Mouse (Mus musculus) liver, postnatal 0 days (tissue): ENCODE measurements around the gene Atl3. TPM values are rescaled to one million over a fixed set of nuclear protein-coding genes. Genes with fewer than 3 reads are reported as not detected.
"Not testable (repeated sequence)": the region's sequence is repeated elsewhere in the genome, so short reads cannot be mapped to it uniquely, and the experiment has no call there.

Source experiments
- ATAC-seq: fragments of 200-750 bp; cut with Nextera tagmentation; 2 replicates; pipeline ENCODE4 v1.8.0; 2017; ENCODE audit warnings: mild to moderate bottlenecking, moderate library complexity
- DNase-seq: peaks from one replicate; pipeline ENCODE4 v3.0.0-alpha.2; 2016
- H3K27ac ChIP-seq: fragments of 300-500 bp; sonication (generic); 2 replicates; pipeline ENCODE4 v1.5.1; 2014; ENCODE audit warnings: antibody characterized with exemption, moderate library complexity, mild to moderate bottlenecking, low read depth
- H3K27me3 ChIP-seq: fragments of 300-500 bp; sonication (generic); 2 replicates; pipeline ENCODE4 v1.6.1; 2014; ENCODE audit warnings: low read length, control low read depth, mixed read lengths; ENCODE audit not compliant: insufficient read depth
- H3K36me3 ChIP-seq: fragments of 300-500 bp; sonication (generic); replicated peaks from 2 replicates; pipeline ENCODE4 v1.6.1; 2014; ENCODE audit warnings: mild to moderate bottlenecking, control low read depth, low read length, moderate library complexity, mixed read lengths; ENCODE audit not compliant: insufficient read depth
- H3K4me1 ChIP-seq: fragments of 300-500 bp; sonication (generic); 2 replicates; pipeline ENCODE4 v1.6.1; 2014; ENCODE audit warnings: antibody characterized with exemption, mild to moderate bottlenecking, control low read depth; ENCODE audit not compliant: insufficient read depth
- H3K4me2 ChIP-seq: fragments of 300-500 bp; sonication (generic); 2 replicates; pipeline ENCODE4 v1.6.1; 2014; ENCODE audit warnings: low read depth, mild to moderate bottlenecking, low read length, moderate library complexity, mixed read lengths
- H3K4me3 ChIP-seq: fragments of 300-500 bp; sonication (generic); 2 replicates; pipeline ENCODE4 v1.5.1; 2014; ENCODE audit warnings: low read depth, low read length
- H3K9ac ChIP-seq: fragments of 300-500 bp; sonication (generic); replicated peaks from 2 replicates; pipeline ENCODE4 v1.6.1; 2014; ENCODE audit warnings: mild to moderate bottlenecking, moderate library complexity
- H3K9me3 ChIP-seq: fragments of 300-500 bp; sonication (generic); 2 replicates; pipeline ENCODE4 v1.6.1; 2016; ENCODE audit warnings: mild to moderate bottlenecking, control low read depth, low read length, mixed read lengths
- CTCF ChIP-seq: sonication (generic); IDR thresholded peaks from 2 replicates; pipeline ENCODE4 v1.5.1; 2016; ENCODE audit warnings: antibody characterized with exemption, low read depth
- EP300 ChIP-seq: IDR thresholded peaks from 2 replicates; pipeline ENCODE4 v1.6.1; 2016; ENCODE audit warnings: antibody characterized with exemption, low read depth, mild to moderate bottlenecking
- WGBS: fragments of 180-500 bp; shearing (Covaris S2); extraction: QIAGEN DNeasy Blood & Tissue Kit; methylation state at CpG from one replicate; pipeline ENCODE4 v1.1.7; 2014; ENCODE audit not compliant: insufficient replicate concordance; 5-methylcytosine and 5-hydroxymethylcytosine counted together
- polyA plus RNA-seq: library from polyadenylated mRNA; unstranded; fragments of >200 nt; fragmentation: Nextera tagmentation; extraction: Ambion mirVana; gene quantifications from 2 replicates; pipeline ENCODE4 v1.2.1, GENCODE M21; 2015

The Atl3 gene
- polyA plus RNA-seq, 1 experiment from 2014 or later: 7.2 TPM

- Histone ChIP-seq H3K4me1 (peaks cover 24% of the 10 kb centered on the region), H3K4me3 (peak overlapping the region; percentile 91), H3K9ac (peak overlapping the region; percentile 95), H3K27ac (peak overlapping the region; percentile 100), H3K36me3 (no peaks in the 10 kb centered on the region), H3K27me3 (no peaks in the 10 kb centered on the region), H3K4me2 (peak overlapping the region; percentile 99), H3K9me3 (no peaks in the 10 kb centered on the region)
- DNase-seq (no peak), ATAC-seq (no peak)
- WGBS: 25% methylated on average over 14 of the region's 14 CpGs
- TF ChIP-seq EP300 (0 out of 2 replicates have a peak, but pooled peaks have one; percentile 9), CTCF (no peak)
Observed at GRCm38 (mm10) chr19:7495221-7496038, 1.6 kb downstream of the Atl3 start.

- Histone ChIP-seq H3K27ac (peak overlapping the region; percentile 100; the same call in 1 of the 2 replicates), H3K4me3 (peak overlapping the region; percentile 91; the same call in 1 of the 2 replicates), H3K4me1 (peaks cover 25% of the 10 kb centered on the region), H3K4me2 (peak overlapping the region; percentile 99), H3K9ac (peak overlapping the region; percentile 95; the same call in 1 of the 2 replicates)
- not testable (repeated sequence) for DNase-seq, H3K9me3 ChIP-seq, ATAC-seq, H3K27me3 ChIP-seq, H3K36me3 ChIP-seq
- 71% methylated on average over 1 of the region's 1 CpGs for WGBS
Observed at GRCm38 (mm10) chr19:7496070-7496469, 2.2 kb downstream of the Atl3 start.

- TF ChIP-seq EP300 (no peak), CTCF (no peak)
- ATAC-seq (no peak), DNase-seq (no peak)
- Histone ChIP-seq H3K36me3 (no peaks in the 10 kb centered on the region), H3K4me3 (no peak overlapping the region), H3K9me3 (no peaks in the 10 kb centered on the region), H3K4me2 (no peak overlapping the region), H3K27me3 (no peaks in the 10 kb centered on the region), H3K27ac (no peak overlapping the region), H3K9ac (no peak overlapping the region), H3K4me1 (peaks cover 16% of the 10 kb centered on the region)
- WGBS: 84% methylated on average over 2 of the region's 2 CpGs
Observed at GRCm38 (mm10) chr19:7498816-7499215, 5.0 kb downstream of the Atl3 start.

GRCm38 (mm10) chr19:7500701-7501100 is 6.9 kb downstream of the Atl3 start:
- Histone ChIP-seq H3K4me1 (peaks cover 12% of the 10 kb centered on the region), H3K27me3 (no peaks in the 10 kb centered on the region), H3K36me3 (no peaks in the 10 kb centered on the region), H3K4me2 (no peak overlapping the region), H3K27ac (0 out of 2 replicates have a peak overlapping the region, but pooled peaks have one; percentile 44), H3K9ac (no peak overlapping the region), H3K9me3 (no peaks in the 10 kb centered on the region), H3K4me3 (no peak overlapping the region)
- TF ChIP-seq CTCF (no peak), EP300 (no peak)
- WGBS: 60% methylated on average over 1 of the region's 1 CpGs
- DNase-seq: no peak
- peak; percentile 67 for ATAC-seq

GRCm38 (mm10) chr19:7502432-7502831 is 8.6 kb downstream of the Atl3 start:
- Histone ChIP-seq H3K27me3 (no peaks in the 10 kb centered on the region), H3K4me3 (no peak overlapping the region), H3K36me3 (no peaks in the 10 kb centered on the region), H3K9me3 (no peaks in the 10 kb centered on the region), H3K27ac (no peak overlapping the region), H3K9ac (no peak overlapping the region), H3K4me2 (no peak overlapping the region), H3K4me1 (peaks cover 7% of the 10 kb centered on the region)
- ATAC-seq: no peak
- TF ChIP-seq EP300: no peak
- no peak for TF ChIP-seq CTCF
- 69% methylated on average over 2 of the region's 2 CpGs for WGBS
- no peak for DNase-seq

GRCm38 (mm10) chr19:7506321-7506720 is 12.5 kb downstream of the Atl3 start:
- Histone ChIP-seq H3K9me3 (no peaks in the 10 kb centered on the region), H3K4me3 (no peak overlapping the region), H3K27me3 (no peaks in the 10 kb centered on the region), H3K4me2 (no peak overlapping the region), H3K4me1 (no peaks in the 10 kb centered on the region; the same call in 1 of the 2 replicates), H3K27ac (no peak overlapping the region), H3K36me3 (peaks cover 13% of the 10 kb centered on the region), H3K9ac (no peak overlapping the region)
- ATAC-seq: no peak
- DNase-seq: no peak
- TF ChIP-seq EP300 (no peak), CTCF (no peak)
- 85% methylated on average over 1 of the region's 1 CpGs for WGBS
